Mouse (Mus musculus) testis, adult 2 months (tissue): ENCODE measurements around the gene Gsta1.

Source experiments
- CTCF ChIP-seq: fragments of 200-500 bp; IDR thresholded peaks from 2 replicates; pipeline ENCODE4 v1.5.1; 2012; ENCODE audit warnings: low read depth, mild to moderate bottlenecking, inconsistent platforms, low read length, moderate library complexity; ENCODE audit not compliant: control insufficient read depth, insufficient read depth, insufficient replicate concordance
- POLR2A ChIP-seq: fragments of 200-500 bp; IDR thresholded peaks from 2 replicates; pipeline ENCODE4 v1.6.1; 2012; ENCODE audit warnings: low read depth, mild to moderate bottlenecking, inconsistent platforms, low read length, moderate library complexity; ENCODE audit not compliant: control insufficient read depth

- TF ChIP-seq CTCF (no peak), POLR2A (no peak)
Measured at GRCm38 (mm10) chr9:78195034-78195433, 35.4 kb upstream of the Gsta1 start.
